Mouse (Mus musculus) B cell, adult 62 days (primary cell): ENCODE results near the gene Tinagl1. TPM values are rescaled to one million over a fixed set of nuclear protein-coding genes. Genes with fewer than 3 reads are reported as not detected.

Experiments
- total RNA-seq: library from RNA; stranded (reverse); gene quantifications from 4 replicates; pipeline ENCODE4 v1.2.4, GENCODE M21; 2023

Tinagl1 gene
- not detected in 4 replicates for total RNA-seq

DNA sequence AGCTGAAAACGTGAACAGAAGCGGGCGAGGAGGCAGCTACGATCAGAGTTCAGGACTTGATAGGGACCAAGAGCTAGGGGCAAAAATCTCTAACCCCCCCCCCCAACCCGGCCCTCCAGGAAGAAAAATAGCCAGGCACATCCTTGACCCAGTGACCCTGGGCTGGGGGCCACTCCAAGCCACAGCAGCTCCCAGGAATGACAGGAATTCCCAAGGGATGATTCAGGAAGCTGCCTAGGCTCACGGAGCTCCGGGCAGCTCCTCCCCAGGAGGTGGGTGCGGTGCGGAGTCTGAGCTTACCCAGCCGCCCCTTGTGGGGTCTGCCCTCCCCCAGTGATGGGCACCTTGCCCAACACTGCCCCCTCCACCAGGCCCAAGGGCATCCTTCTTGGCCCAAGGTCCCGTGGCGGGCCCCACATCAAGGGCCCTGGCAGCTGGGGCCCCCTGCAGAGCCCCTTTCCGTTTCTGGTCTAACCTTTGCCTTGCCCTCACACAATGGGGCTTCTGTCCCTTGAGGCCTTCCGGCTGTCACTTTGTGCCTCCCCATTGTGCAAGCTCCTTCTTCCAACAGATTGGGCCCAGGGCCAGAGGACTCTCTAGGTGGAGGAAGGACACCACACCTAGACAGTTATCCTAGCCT is at the start of gene Tinagl1:
Tinagl1 (minus strand) TSS at position 51 of the 640 bp plus-strand sequence.

DNA sequence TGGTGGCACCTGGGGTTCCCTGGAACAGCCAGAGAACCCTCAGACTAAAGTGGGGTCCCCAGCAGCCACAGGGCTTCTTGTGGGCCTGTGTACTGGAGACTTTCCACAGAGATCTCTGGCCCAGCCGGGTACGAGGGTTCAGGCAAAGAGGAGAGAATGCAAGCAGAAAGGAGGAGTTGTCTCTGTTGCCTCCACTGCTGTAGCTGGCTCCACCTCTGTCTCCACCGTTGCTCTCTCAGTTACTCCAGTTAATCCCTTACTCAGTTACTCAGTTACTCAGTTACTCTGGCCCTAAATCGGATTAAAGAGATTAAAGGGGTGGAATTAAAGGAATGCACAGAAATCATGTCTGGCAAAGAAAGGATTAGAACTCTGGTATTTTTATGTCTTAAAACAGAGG is 47.3 kb upstream of the Tinagl1 start, which contains the start of gene Gm853:
Gm853 (minus strand) TSS at position 223 of the 400 bp plus-strand sequence.

DNA sequence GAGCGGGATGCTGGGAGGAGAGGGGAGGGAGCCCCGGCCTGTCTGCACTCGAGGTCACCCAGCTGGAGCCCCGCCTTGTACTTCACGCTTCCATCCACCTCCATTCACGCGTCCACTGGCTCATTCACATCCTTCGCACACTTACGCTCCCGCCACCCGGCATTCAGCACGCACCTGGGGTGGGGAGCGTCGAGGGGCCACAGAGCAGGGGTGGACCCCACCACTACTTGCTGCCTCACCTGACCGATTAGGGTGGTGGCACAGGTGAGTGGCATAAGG is 35.8 kb downstream of the Tinagl1 start, which contains the start of gene Hcrtr1:
Hcrtr1 (minus strand) TSS at position 146 of the 279 bp plus-strand sequence.

Other genes with a start within 250 kb of the Tinagl1 start
- not detected in 4 replicates for gene Spocd1, start 245.9 kb downstream of the Tinagl1 start, total RNA-seq
- not detected in 4 replicates for gene Adgrb2, start 190.3 kb downstream of the Tinagl1 start, total RNA-seq
- not detected in 4 replicates for gene Col16a1, start 127.3 kb downstream of the Tinagl1 start, total RNA-seq
- gene Pef1, start 72.6 kb downstream of the Tinagl1 start, total RNA-seq, result 27.0 to 31.1 TPM (median 28.4 TPM) in 4 replicates
- gene Hcrtr1, start 35.8 kb downstream of the Tinagl1 start, total RNA-seq, result not detected in 4 replicates
- not detected in 4 replicates for gene Gm853, start 47.3 kb upstream of the Tinagl1 start, total RNA-seq
- gene Serinc2, start 104.1 kb upstream of the Tinagl1 start, total RNA-seq, result not detected in 4 replicates
- gene Fabp3, start 133.5 kb upstream of the Tinagl1 start, total RNA-seq, result not detected in 4 replicates
- 1.3 TPM in 1 of 4 replicates, not detected in the others for gene Gm10570, start 133.6 kb upstream of the Tinagl1 start, total RNA-seq
- gene Zcchc17, start 184.8 kb upstream of the Tinagl1 start, total RNA-seq, result 22.6 to 30.7 TPM (median 27.7 TPM) in 4 replicates
- gene Snrnp40, start 185.0 kb upstream of the Tinagl1 start, total RNA-seq, result 59.5 to 66.9 TPM (median 64.7 TPM) in 4 replicates